Mouse (Mus musculus) hindbrain, embryonic 13.5 days (tissue): ENCODE results near the gene Bloc1s6. TPM values are rescaled to one million over a fixed set of nuclear protein-coding genes. Genes with fewer than 3 reads are reported as not detected.
A peak's percentile ranks its signal among the peaks of the same experiment; 100 is the strongest.

Experiments
- ATAC-seq: fragments of 200-750 bp; cut with Nextera tagmentation; 2 replicates; pipeline ENCODE4 v1.8.0; 2017; ENCODE audit warnings: moderate TSS enrichment; ENCODE audit not compliant: low FRiP score
- H3K27ac ChIP-seq: fragments of 300-500 bp; sonication (generic); 2 replicates; pipeline ENCODE4 v1.5.1; 2015; ENCODE audit warnings: inconsistent platforms, mild to moderate bottlenecking, moderate library complexity
- H3K27me3 ChIP-seq: fragments of 300-500 bp; sonication (generic); 2 replicates; pipeline ENCODE4 v1.6.1; 2015; ENCODE audit warnings: mild to moderate bottlenecking, inconsistent platforms
- H3K36me3 ChIP-seq: fragments of 300-500 bp; sonication (generic); 2 replicates; pipeline ENCODE4 v1.6.1; 2015; ENCODE audit warnings: mild to moderate bottlenecking, inconsistent platforms
- H3K4me1 ChIP-seq: fragments of 300-500 bp; sonication (generic); replicated peaks from 2 replicates; pipeline ENCODE4 v1.6.1; 2015; ENCODE audit warnings: inconsistent platforms
- H3K4me2 ChIP-seq: fragments of 300-500 bp; sonication (generic); 2 replicates; pipeline ENCODE4 v1.6.1; 2015; ENCODE audit warnings: inconsistent platforms, mild to moderate bottlenecking, moderate library complexity
- H3K4me3 ChIP-seq: fragments of 300-500 bp; sonication (generic); 2 replicates; pipeline ENCODE4 v1.5.1; 2015; ENCODE audit warnings: mild to moderate bottlenecking, inconsistent platforms
- H3K9ac ChIP-seq: fragments of 300-500 bp; sonication (generic); 2 replicates; pipeline ENCODE4 v1.6.1; 2015; ENCODE audit warnings: mild to moderate bottlenecking, inconsistent platforms
- H3K9me3 ChIP-seq: fragments of 300-500 bp; sonication (generic); 2 replicates; pipeline ENCODE4 v1.6.1; 2016; ENCODE audit warnings: inconsistent platforms
- WGBS: fragments of 180-500 bp; shearing (Covaris S2); methylation state at CpG from one replicate; pipeline ENCODE4 v1.1.7; 2015; 5-methylcytosine and 5-hydroxymethylcytosine counted together
- polyA plus RNA-seq: library from polyadenylated mRNA; unstranded; fragments of >200 nt; fragmentation: Nextera tagmentation; extraction: Ambion mirVana; gene quantifications from 2 replicates; pipeline ENCODE4 v1.2.1, GENCODE M21; 2015

Gene Bloc1s6
- polyA plus RNA-seq, 1 experiment from 2014 or later: 88.1 TPM

DNA sequence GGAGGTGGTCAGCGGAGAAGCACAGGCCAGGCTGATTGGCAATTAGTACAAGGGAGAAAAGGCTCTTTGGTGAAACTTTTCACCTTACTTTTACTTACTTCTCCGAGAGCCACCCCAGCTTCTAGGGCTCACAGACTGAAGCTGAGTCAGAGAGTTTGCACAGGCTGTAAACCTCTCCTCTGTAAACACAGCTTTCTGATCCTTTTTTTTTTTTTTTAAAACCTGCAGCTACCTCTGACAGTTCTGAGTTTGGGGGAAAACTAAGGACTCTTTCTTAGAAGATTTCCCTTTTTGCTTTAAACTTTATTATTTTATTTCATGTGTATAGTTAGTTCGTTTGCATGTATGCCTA lies 27.5 kb downstream of the Bloc1s6 start:
- peak overlapping the region; percentile 80 for H3K4me2 ChIP-seq
- no peaks in the 10 kb centered on the region for H3K36me3 ChIP-seq
- no peak overlapping the region for H3K9ac ChIP-seq
- no peak overlapping the region for H3K27ac ChIP-seq
- H3K4me1 ChIP-seq: peaks cover 9% of the 10 kb centered on the region
- no peaks in the 10 kb centered on the region for H3K9me3 ChIP-seq
- no peak for ATAC-seq
- peaks cover 41% of the 10 kb centered on the region for H3K27me3 ChIP-seq
- WGBS: 40% methylated on average over 3 of the region's 3 CpGs
- H3K4me3 ChIP-seq: peak overlapping the region; percentile 43

DNA sequence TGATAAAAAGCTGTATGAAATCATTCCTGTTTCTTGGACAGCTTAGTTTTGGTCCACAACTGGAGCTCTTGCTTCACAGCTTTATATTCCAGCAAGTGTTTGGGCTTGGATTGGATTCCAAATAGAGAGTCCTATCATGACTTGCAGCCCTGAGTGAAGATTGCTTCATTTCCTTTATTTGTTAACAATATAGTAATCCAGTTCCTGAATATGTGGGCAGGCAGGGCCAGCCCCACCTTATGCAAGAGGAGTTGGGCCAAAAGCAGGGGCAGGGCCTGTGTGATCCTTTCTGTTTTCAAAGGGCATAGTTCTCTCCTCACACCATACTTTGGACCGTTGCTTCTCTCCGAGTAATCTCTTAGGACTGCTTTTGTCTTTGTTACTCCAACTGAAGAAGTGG lies 32.7 kb downstream of the Bloc1s6 start:
- Histone ChIP-seq H3K4me3 (no peak overlapping the region), H3K4me2 (no peak overlapping the region), H3K9me3 (no peaks in the 10 kb centered on the region), H3K27me3 (peaks cover 14% of the 10 kb centered on the region; the same call in 1 of the 2 replicates), H3K9ac (no peak overlapping the region), H3K36me3 (no peaks in the 10 kb centered on the region), H3K4me1 (no peaks in the 10 kb centered on the region), H3K27ac (no peak overlapping the region)
- WGBS: 88% methylated on average over 2 of the region's 2 CpGs
- ATAC-seq: no peak

DNA sequence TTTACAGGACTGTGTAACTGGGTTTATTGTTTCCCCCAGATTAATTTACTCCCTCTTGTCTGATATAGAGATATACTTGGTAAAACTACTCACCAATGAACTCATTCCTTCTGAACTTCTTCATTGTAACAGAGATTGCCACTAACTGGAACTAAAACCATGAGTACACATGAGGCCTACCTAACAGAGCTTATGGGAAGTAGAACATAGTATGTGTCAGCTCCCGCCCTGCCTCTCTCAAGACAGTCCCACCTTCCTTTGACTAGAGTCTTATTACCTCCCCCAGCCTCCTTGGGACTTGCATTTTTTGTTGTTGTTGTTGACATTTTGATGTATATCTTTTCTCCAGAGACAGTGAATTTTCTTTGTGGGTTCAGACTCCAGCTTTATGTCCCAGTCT lies 34.6 kb downstream of the Bloc1s6 start:
- no peaks in the 10 kb centered on the region for H3K9me3 ChIP-seq
- no peaks in the 10 kb centered on the region for H3K36me3 ChIP-seq
- H3K4me2 ChIP-seq: no peak overlapping the region
- H3K27ac ChIP-seq: no peak overlapping the region
- no peak overlapping the region for H3K9ac ChIP-seq
- WGBS: 97% methylated on average over 1 of the region's 1 CpGs
- H3K27me3 ChIP-seq: no peaks in the 10 kb centered on the region
- ATAC-seq: no peak
- H3K4me1 ChIP-seq: no peaks in the 10 kb centered on the region
- H3K4me3 ChIP-seq: no peak overlapping the region

- 95% methylated on average over 1 of the region's 1 CpGs for WGBS
- no peaks in the 10 kb centered on the region for H3K27me3 ChIP-seq
- no peak for ATAC-seq
- H3K9me3 ChIP-seq: no peaks in the 10 kb centered on the region
- no peak overlapping the region for H3K4me3 ChIP-seq
- no peak overlapping the region for H3K27ac ChIP-seq
- no peak overlapping the region for H3K9ac ChIP-seq
- no peaks in the 10 kb centered on the region for H3K4me1 ChIP-seq
- H3K36me3 ChIP-seq: no peaks in the 10 kb centered on the region
- no peak overlapping the region for H3K4me2 ChIP-seq
These were observed 37.2 kb downstream of the Bloc1s6 start for GRCm38 (mm10) chr2:122775491-122775890.

DNA sequence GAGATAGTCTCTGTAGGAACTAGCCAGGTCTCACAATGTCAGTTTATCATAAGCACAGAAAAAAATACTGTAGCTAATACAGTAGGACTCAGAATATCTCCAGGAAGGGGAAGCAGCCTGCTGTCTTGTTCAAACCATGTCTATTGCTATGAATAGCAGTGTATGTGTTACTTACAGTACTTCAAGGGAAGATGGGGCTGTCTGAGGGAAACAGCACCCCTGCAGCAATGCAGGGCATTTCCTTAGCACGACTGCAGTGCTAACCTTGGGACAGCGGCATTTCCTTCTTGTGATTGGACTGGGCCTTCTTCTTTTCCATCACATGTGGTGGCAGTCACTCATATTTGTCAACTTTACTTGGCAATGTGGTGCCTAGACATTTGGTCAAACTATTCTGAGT lies 38.5 kb downstream of the Bloc1s6 start:
- Histone ChIP-seq H3K27me3 (no peaks in the 10 kb centered on the region), H3K9me3 (no peaks in the 10 kb centered on the region), H3K4me3 (no peak overlapping the region), H3K9ac (no peak overlapping the region), H3K36me3 (no peaks in the 10 kb centered on the region), H3K4me2 (no peak overlapping the region), H3K27ac (no peak overlapping the region), H3K4me1 (no peaks in the 10 kb centered on the region)
- 79% methylated on average over 2 of the region's 2 CpGs for WGBS
- no peak for ATAC-seq

DNA sequence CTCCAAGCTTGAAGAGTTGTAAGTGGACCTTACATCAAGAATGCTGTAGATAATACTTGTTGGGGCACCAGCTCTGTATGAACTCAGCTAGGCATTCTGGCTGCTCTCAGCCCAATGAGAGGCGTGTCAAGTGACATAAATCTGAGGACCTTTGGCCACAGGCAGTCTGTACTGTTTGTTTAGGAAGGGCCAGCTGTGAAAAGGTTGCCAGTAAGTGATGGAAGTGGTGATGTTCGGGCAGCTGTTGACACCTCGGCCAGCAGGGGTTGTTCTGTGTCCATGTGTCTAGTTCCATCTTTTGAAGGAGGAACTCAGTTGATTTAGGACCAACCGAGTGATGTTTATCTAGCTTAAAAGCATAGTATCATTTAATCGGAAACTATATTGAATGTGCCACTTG lies 41.7 kb downstream of the Bloc1s6 start:
- WGBS: 69% methylated on average over 5 of the region's 5 CpGs
- Histone ChIP-seq H3K9me3 (no peaks in the 10 kb centered on the region), H3K4me2 (no peak overlapping the region), H3K36me3 (no peaks in the 10 kb centered on the region), H3K4me1 (no peaks in the 10 kb centered on the region), H3K9ac (no peak overlapping the region), H3K27ac (no peak overlapping the region), H3K4me3 (no peak overlapping the region), H3K27me3 (no peaks in the 10 kb centered on the region)
- no peak for ATAC-seq

GRCm38 (mm10) chr2:122780447-122780846 lies 42.1 kb downstream of the Bloc1s6 start:
- H3K27ac ChIP-seq: no peak overlapping the region
- no peak overlapping the region for H3K4me3 ChIP-seq
- H3K4me2 ChIP-seq: no peak overlapping the region
- H3K9me3 ChIP-seq: no peaks in the 10 kb centered on the region
- no peaks in the 10 kb centered on the region for H3K4me1 ChIP-seq
- no peak overlapping the region for H3K9ac ChIP-seq
- H3K27me3 ChIP-seq: no peaks in the 10 kb centered on the region
- no peak for ATAC-seq
- no peaks in the 10 kb centered on the region for H3K36me3 ChIP-seq
- WGBS: 86% methylated on average over 3 of the region's 3 CpGs

DNA sequence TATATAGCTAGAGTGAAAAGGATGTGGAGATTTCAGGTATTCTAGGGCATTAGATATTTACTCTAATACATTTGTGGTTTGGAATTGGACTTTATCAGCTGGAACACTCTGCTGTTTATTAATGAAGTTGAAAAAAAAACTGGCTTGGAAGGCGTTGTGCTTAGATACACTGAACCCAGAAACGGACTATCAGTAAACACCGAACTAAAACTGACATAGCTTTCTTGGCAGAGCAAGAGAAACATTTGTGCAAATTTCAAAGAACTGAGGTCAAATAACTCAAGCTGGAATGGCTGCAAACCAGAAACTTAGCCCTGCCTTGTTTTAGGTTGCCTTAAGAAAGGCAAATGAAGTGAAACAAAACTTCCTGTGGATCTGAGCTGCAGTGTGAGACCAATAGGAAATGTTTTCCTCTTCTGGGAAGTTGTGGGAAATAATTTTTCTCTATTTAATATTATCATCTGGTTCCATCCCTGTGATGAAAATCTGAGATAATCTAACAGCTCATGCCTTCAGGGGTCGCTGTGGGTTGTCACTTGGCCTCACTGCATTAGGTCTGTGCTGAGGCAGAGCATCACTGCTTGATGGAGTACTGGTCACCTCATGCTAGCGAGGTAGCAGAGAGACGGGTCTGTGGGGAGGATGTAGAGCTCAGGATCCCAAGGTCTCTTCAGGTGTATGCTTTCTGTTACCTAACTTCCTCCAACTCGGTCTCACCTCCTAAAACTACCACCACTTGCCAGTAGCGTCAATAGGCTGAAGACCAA lies 43.5 kb downstream of the Bloc1s6 start:
- no peaks in the 10 kb centered on the region for H3K36me3 ChIP-seq
- no peaks in the 10 kb centered on the region for H3K27me3 ChIP-seq
- 81% methylated on average over 8 of the region's 8 CpGs for WGBS
- ATAC-seq: no peak
- no peak overlapping the region for H3K9ac ChIP-seq
- H3K4me1 ChIP-seq: no peaks in the 10 kb centered on the region
- no peak overlapping the region for H3K27ac ChIP-seq
- H3K4me3 ChIP-seq: no peak overlapping the region
- H3K9me3 ChIP-seq: no peaks in the 10 kb centered on the region
- no peak overlapping the region for H3K4me2 ChIP-seq

GRCm38 (mm10) chr2:122783730-122784129 lies 45.4 kb downstream of the Bloc1s6 start:
- Histone ChIP-seq H3K4me2 (no peak overlapping the region), H3K4me1 (no peaks in the 10 kb centered on the region), H3K36me3 (no peaks in the 10 kb centered on the region), H3K9ac (no peak overlapping the region), H3K9me3 (no peaks in the 10 kb centered on the region), H3K4me3 (no peak overlapping the region), H3K27me3 (no peaks in the 10 kb centered on the region), H3K27ac (no peak overlapping the region)
- ATAC-seq: no peak
- 96% methylated on average over 2 of the region's 2 CpGs for WGBS

- 89% methylated on average over 3 of the region's 3 CpGs for WGBS
- no peaks in the 10 kb centered on the region for H3K9me3 ChIP-seq
- no peaks in the 10 kb centered on the region for H3K27me3 ChIP-seq
- no peaks in the 10 kb centered on the region for H3K36me3 ChIP-seq
- H3K27ac ChIP-seq: no peak overlapping the region
- H3K4me3 ChIP-seq: no peak overlapping the region
- H3K4me1 ChIP-seq: no peaks in the 10 kb centered on the region
- H3K9ac ChIP-seq: no peak overlapping the region
- H3K4me2 ChIP-seq: no peak overlapping the region
- no peak for ATAC-seq
These were observed 46.4 kb downstream of the Bloc1s6 start for GRCm38 (mm10) chr2:122784701-122785100.

DNA sequence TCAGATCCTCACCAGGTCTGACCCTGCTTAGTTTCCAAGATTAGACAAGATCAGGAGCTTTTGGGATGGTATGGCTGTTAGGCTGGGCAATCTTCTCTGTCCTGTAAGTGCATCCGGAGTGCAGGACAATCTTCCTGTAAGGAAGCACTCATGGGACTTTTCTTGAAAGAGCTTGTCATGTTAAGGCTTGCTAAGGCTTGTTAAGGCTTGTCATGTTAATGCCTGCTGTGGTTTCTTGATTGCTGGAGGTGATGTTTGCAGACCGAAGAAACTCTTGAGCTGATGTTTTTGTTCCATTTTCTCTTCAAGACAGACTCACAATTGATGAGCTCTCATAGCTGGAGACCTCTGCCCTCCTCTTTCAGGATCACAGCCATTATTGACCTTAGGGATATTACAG lies 47.9 kb downstream of the Bloc1s6 start:
- no peak overlapping the region for H3K4me2 ChIP-seq
- H3K27ac ChIP-seq: no peak overlapping the region
- H3K27me3 ChIP-seq: no peaks in the 10 kb centered on the region
- H3K4me1 ChIP-seq: no peaks in the 10 kb centered on the region
- no peak overlapping the region for H3K9ac ChIP-seq
- H3K4me3 ChIP-seq: no peak overlapping the region
- no peaks in the 10 kb centered on the region for H3K36me3 ChIP-seq
- no peaks in the 10 kb centered on the region for H3K9me3 ChIP-seq
- WGBS: 79% methylated on average over 2 of the region's 2 CpGs
- ATAC-seq: no peak

DNA sequence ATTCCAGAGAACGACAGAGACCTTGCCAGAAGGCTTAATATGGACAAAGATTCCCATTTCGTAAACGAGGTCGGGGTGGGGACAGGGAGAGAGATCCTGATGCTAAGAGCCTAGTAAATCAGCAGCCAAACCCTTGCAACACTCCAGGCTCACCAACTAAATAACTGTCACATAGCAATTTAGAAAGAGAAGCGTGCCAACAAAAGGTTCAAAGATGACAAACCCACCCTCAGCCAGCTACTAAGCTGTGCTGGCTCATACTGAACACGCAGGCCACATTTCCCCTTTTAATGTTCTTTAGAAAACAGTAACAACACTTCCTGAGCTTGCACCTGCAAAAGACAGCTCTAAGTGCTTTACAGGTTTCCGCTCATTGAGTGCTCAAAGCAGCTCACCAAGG lies 51.0 kb downstream of the Bloc1s6 start:
- no peaks in the 10 kb centered on the region for H3K4me1 ChIP-seq
- no peak overlapping the region for H3K4me3 ChIP-seq
- ATAC-seq: no peak
- no peaks in the 10 kb centered on the region for H3K9me3 ChIP-seq
- no peak overlapping the region for H3K4me2 ChIP-seq
- H3K27me3 ChIP-seq: no peaks in the 10 kb centered on the region
- no peaks in the 10 kb centered on the region for H3K36me3 ChIP-seq
- 90% methylated on average over 7 of the region's 7 CpGs for WGBS
- no peak overlapping the region for H3K27ac ChIP-seq
- H3K9ac ChIP-seq: no peak overlapping the region

DNA sequence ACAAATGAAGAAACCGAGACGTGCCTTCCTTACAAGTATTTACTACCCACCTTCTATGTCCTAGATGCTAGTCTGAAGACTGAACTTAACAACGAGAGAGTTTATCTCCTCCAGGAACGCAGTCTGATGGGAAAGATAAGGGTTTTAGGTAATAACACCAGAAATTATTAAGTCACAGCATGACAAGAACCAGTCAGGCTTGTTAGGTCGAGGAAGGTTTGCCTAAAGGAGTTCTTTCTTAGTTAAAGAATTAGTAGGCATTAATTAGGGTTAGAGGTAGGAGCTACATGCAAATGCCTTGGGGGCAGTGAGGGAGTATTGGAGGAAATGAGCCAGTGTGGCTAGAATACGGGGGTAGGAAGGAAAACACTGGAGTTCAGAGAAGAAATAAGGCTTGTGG lies 51.4 kb downstream of the Bloc1s6 start:
- Histone ChIP-seq H3K36me3 (no peaks in the 10 kb centered on the region), H3K27me3 (no peaks in the 10 kb centered on the region), H3K9me3 (no peaks in the 10 kb centered on the region), H3K4me3 (no peak overlapping the region), H3K4me1 (no peaks in the 10 kb centered on the region), H3K27ac (no peak overlapping the region), H3K9ac (no peak overlapping the region), H3K4me2 (no peak overlapping the region)
- ATAC-seq: no peak
- 82% methylated on average over 6 of the region's 6 CpGs for WGBS
